Mouse (Mus musculus) CD8-positive naive resting alpha-beta T cell, adult 2 months (primary cell): ENCODE measurements around the gene Hnrnpk.
A peak's percentile ranks its signal among the peaks of the same experiment; 100 is the strongest.
"Not testable (repeated sequence)": the region's sequence is repeated elsewhere in the genome, so short reads cannot be mapped to it uniquely, and the experiment has no call there.

Experiments used
- DNase-seq, 2 experiments: peaks; one replicate each; pipeline ENCODE4 v3.0.0; 2022; ENCODE audit warnings: low read depth in 2 of 2, low spot score in 2 of 2

Gene Hnrnpk

GRCm38 (mm10) chr13:58389324-58389951 lies 13.7 kb downstream of the Hnrnpk start:
- DNase-seq, result no peak

GRCm38 (mm10) chr13:58388379-58388778 lies 14.8 kb downstream of the Hnrnpk start:
- no peak for DNase-seq

- DNase-seq, result peak; percentile 66 to 84
Observed at GRCm38 (mm10) chr13:58387948-58388347, 15.2 kb downstream of the Hnrnpk start.

- no peak for DNase-seq
Observed at GRCm38 (mm10) chr13:58385547-58385920, 17.6 kb downstream of the Hnrnpk start.

- peak; percentile 25 to 40 for DNase-seq
Observed at GRCm38 (mm10) chr13:58384779-58385546, 18.2 kb downstream of the Hnrnpk start, which contains the start of gene 2210016F16Rik. Gene 2210016F16Rik, minus strand, starts transcription at chr13:58385225.

GRCm38 (mm10) chr13:58384371-58384770 lies 18.8 kb downstream of the Hnrnpk start:
- DNase-seq, result no peak

- no peak for DNase-seq
Observed at GRCm38 (mm10) chr13:58373153-58373470, 30.0 kb downstream of the Hnrnpk start.

GRCm38 (mm10) chr13:58372278-58373152 lies 30.6 kb downstream of the Hnrnpk start:
- no peak for DNase-seq

GRCm38 (mm10) chr13:58368835-58369234 lies 34.3 kb downstream of the Hnrnpk start:
- no peak for DNase-seq

- no peak for DNase-seq
Observed at GRCm38 (mm10) chr13:58367641-58368040, 35.5 kb downstream of the Hnrnpk start.

GRCm38 (mm10) chr13:58366373-58366772 lies 36.8 kb downstream of the Hnrnpk start:
- DNase-seq, result no peak

GRCm38 (mm10) chr13:58365179-58365578 lies 38.0 kb downstream of the Hnrnpk start:
- not testable (repeated sequence) for DNase-seq

- DNase-seq, result no peak
Observed at GRCm38 (mm10) chr13:58364353-58365175, 38.6 kb downstream of the Hnrnpk start.

GRCm38 (mm10) chr13:58359304-58359653 lies 43.9 kb downstream of the Hnrnpk start:
- no peak for DNase-seq

- DNase-seq, result peak; percentile 72 to 84
Observed at GRCm38 (mm10) chr13:58358629-58359303, 44.4 kb downstream of the Hnrnpk start, which contains the start of gene Kif27. Gene Kif27, minus strand, starts transcription at chr13:58359122.

GRCm38 (mm10) chr13:58352996-58353395 lies 50.1 kb downstream of the Hnrnpk start:
- no peak for DNase-seq

GRCm38 (mm10) chr13:58350606-58351005 lies 52.5 kb downstream of the Hnrnpk start:
- no peak for DNase-seq

GRCm38 (mm10) chr13:58344505-58344904 lies 58.6 kb downstream of the Hnrnpk start:
- DNase-seq, result no peak
